Mouse (Mus musculus) layer of hippocampus, postnatal 14 days (tissue): Measurements from ENCODE around the gene Lrrtm3. TPM values are rescaled to one million over a fixed set of nuclear protein-coding genes. Genes with fewer than 3 reads are reported as not detected.

ENCODE experiments used
- DNase-seq, 2 experiments: peaks; one replicate each; pipeline ENCODE4 v3.0.0; 2021 to 2022; ENCODE audit warnings: low spot score in 2 of 2, mixed read lengths in 1 of 2
- long read RNA-seq, 2 experiments: library from polyadenylated mRNA; stranded (forward); transcript quantifications; one replicate each; pipeline ENCODE4 v2.0.0; 2021
- total RNA-seq, 2 experiments: library from RNA; stranded (reverse); gene quantifications; 2 replicates each; pipeline ENCODE4 v1.2.3; 2021

The Lrrtm3 gene
- total RNA-seq: 10 to 100 TPM; 12.6 to 16.4 TPM
- long read RNA-seq, experiment 1, transcript Lrrtm3-201 (3 exons, 3,896 nt): major isoform, 11 of 13 reads
- long read RNA-seq, experiment 1, partial matches to known transcripts: 1 of 13 reads
- long read RNA-seq, experiment 1, other reads (novel, unspliced or antisense): 1 of 13 reads
- long read RNA-seq, experiment 2, transcript Lrrtm3-201 (3 exons, 3,896 nt): major isoform, 10 of 13 reads
- long read RNA-seq, experiment 2, partial matches to known transcripts: 2 of 13 reads
- long read RNA-seq, experiment 2, other reads (novel, unspliced or antisense): 1 of 13 reads

DNA sequence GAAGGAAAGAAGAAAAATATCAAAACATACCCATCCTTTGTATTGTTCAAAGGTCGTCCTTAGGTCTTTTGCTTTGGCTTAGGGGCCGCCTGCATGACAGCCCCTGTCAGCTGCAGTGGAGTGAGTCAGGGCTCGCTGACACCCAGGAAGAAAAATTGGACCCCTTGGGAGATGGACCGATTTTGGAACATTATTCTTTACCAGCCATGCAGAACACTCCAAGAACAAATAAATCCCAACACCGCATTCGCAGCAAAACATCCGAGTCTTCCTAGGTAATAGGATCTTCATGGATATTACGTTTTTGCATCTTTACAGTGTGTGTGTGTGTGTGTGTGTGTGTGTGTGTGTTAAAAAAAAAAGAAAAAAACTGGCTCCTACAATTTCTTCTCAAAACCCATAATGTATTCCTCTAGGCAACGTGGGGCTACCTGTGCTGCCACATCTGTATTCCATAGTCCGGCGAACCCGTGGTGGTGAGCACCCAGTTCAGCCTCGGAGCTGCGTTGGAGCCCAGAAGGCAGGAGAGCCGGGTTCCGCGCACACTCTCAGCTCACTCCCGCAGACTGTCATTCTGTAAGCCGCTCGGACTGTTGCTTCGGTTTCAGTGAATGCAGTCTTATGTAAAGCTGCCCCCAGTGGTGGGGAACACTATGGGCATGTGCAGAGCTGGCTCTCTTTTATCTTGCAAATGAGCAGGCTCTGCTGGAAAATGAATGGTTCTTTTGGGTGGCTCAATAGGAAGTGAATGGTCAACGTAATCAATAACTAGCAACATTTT, at the start of gene Lrrtm3:
Gene Lrrtm3, minus strand, starts transcription at position 598 of the 781 bp plus-strand sequence.
- DNase-seq: peak; percentile 75 to 87

DNA sequence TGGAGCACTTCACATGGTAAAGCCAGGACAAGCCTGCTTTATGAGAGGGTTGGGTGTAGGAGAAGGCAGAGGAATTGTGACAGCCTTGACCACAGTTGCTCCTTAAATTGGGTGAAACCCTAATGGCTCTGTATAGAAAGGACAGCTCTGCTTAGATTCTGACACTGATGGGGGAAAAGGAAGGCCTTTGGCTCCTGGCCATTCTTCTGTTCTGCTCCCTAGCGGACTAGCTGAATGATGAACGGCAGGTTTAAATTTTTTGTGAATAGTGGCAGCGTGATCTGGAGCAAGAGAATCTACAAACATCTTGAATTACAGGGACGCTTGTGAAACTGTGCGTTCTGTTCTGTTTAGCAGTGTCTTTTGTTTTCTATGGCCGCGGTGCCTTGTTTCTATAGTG, 45.4 kb upstream of the Lrrtm3 start:
- no peak for DNase-seq

DNA sequence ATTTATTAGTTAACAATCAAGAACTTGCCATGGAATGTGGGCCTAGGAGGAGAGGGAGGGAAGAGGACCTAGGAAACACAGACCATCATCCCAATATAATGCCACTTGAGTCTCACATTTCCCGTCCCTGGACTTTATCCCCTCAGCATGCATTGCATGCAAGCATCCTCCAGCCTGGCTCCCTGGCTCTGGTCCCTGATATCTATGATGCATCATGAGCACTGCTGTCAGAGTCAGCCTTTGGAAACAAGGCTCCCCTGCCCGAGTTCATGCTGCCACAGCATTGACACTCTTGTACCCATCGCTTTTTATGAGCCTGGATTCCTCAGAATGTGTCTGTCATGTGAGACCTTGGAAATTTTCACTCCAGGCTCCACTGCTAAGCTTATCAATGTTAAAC, 43.4 kb upstream of the Lrrtm3 start:
- DNase-seq: no peak

DNA sequence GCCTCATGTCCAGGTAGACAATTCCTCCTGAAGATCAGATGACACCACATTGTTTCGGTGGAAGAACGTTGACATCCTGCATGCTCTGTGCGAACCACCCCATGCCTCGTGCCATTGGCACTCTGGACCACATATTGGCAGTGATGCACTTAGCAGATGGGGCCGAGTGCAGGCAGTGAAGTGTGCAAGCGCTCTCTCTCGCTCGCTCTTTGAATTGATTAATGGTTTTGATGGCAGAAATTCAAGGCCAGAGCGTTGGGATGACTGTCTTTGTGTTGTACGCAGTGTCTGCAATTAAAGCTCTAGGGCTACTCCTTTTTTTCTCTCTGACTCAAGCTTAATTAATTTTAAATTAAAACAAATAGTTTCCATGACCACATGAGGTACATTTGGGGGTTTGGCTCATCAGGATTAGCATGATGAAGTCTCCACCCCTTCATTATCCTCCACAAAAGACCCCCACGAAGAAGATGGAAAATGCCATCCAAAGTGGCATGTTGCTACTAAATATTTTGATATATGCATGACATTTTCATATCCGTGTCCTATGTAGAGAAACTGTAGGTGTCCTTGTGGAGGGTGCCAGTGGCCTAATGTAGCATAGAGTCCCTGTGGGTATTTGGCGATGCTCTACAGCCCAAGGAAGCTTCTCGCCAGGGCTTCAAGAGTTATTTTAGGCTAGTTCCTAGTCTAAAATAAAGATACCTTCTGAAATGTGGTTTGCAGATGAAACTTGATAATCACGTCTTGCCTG, 40.5 kb upstream of the Lrrtm3 start:
- peak; percentile 18 to 71 for DNase-seq

DNA sequence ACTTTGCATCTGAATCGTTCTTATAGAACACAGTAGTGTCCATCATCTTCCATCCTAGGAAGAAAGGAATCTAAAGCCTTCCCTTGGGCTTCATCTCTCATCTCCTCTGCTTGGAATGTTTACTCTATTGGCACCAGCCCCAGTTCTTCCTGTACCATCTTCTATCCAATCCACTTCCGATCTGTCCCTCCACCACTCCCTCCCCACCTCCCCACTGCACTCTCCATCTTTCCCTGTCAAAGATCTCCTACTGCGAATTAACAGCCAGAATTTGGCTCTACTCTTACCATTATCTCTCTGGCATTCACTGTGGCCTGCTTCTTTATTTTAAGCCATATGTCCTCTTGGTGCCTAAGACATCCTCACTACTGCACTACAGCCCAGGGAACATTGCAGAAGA, 28.8 kb upstream of the Lrrtm3 start:
- no peak for DNase-seq

DNA sequence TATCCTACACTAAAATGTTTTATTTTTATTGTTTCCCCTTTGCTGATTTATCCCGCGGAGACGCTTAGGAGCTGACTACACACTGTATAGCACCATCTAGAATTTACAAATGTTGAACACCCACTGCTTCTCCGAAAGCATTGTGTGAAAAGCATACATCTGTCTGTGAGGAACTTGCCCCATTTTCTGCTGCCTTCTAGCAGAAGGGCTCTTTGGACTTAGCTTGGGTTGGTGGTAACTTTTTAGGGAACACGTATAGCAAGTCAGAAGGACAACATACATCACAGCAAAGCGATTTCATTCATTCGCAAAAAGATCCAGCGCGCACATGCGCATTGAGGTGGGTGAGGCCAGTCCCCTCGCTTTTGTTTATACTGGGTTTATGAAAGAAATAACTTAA, 25.2 kb upstream of the Lrrtm3 start:
- no peak for DNase-seq

DNA sequence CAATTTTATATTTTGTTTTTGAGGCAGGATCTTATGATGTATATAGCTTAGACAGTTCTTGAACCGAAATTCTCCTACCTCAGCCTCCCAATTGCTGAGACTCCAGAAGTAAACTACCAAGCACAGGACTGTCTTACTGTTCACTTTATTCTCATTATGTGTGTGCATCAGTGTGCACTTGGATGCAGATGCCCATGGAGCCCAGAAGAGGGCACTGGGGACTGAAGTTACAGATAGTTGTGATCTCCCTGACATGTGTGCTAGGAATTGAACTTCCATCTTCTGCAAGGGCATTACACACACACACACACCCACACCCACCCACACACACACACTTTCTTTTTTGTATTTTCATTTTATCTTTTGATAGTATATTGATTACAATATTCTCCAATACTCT, 6.5 kb upstream of the Lrrtm3 start:
- no peak for DNase-seq

DNA sequence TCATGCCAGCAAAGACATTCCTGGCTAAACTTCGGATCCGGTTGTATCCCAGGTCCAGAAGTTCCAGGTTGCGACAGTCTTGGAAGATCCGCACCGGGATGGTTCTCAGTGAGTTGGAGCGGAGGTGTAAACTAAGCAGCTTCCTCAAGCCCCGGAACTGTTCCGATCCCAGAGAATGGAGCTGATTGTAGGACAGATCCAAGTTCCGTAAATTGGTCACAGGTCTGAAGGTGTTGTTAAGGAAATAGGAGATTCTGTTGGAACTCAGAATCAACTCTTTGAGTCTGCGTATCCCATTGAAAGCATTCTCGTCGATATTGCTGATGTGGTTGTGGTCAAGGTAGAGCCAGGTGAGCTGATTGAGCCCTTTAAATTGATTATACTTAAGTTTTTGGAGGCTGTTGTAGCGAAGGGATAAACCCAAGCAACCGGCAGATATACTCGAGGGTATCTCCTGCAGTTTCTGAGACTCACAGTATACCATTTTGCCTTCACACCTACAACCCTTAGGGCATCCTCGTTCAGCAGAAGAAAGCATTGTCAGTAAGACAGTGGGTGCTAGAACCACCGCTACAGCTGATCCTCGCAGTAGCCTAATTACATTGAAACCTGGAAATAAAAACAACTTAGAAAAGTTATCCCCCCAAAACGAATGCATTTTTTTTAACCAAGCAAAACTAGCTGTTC, 1.2 kb downstream of the Lrrtm3 start:
- no peak for DNase-seq

DNA sequence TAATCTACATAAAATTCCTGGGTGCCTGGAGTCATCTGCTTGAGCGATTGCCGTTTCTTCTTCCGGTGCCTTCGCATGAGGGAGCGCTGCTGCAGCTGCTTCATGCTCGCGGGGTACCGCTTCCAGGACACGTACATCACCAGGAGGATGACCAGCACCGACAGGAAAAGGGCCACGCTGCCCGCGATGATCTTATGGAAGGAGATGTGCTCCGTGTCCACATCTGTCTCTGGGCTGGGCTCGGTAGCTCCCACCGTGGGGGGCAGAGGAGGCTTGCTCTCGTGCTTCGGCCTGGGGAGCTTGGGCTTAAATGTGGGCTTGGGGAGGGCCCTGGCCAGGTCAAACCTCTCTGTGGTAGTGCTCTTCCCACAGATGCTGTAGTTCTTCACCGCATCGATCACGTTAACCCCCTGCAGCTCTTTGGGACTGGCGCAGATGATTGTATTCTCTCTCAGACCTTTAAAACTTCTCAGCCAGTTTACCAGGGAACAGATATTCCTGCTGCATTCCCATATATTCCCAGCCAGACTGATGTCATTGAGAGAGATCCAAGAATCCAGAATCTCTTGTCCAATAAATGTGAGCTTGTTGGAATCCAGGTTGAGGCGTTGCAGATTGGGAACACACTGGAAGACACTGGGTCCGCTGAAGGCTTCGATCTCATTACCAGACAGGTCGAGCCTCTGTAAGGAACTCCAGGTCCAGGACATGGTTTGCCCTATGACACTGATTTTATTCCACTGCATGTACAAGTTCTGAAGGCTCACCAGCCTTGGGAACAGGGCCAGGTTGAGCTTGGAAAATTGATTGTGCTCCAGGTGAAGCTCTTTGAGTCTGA, 1.9 kb downstream of the Lrrtm3 start:
- peak in 1 of 2 experiments; percentile 37 for DNase-seq

DNA sequence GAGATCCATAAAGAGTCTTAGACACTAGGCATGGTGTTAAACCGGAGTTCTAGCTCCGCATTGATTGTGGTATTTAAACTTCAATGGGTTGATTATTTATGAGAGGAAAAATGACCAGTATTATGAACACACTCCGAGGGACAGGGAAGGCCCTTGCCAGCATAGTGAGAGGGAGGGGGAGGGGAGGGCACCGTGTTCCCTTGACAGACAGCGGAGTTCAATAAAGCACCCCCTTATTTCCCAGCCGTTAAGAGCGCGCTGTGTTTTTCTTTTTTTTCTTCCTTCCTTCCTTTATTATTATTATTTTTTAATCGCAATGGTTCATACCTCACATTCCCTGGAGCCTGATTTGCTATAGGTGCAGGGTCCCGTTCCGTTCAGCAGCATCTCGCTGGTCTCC, 2.6 kb downstream of the Lrrtm3 start:
- DNase-seq: peak in 1 of 2 experiments; percentile 23

DNA sequence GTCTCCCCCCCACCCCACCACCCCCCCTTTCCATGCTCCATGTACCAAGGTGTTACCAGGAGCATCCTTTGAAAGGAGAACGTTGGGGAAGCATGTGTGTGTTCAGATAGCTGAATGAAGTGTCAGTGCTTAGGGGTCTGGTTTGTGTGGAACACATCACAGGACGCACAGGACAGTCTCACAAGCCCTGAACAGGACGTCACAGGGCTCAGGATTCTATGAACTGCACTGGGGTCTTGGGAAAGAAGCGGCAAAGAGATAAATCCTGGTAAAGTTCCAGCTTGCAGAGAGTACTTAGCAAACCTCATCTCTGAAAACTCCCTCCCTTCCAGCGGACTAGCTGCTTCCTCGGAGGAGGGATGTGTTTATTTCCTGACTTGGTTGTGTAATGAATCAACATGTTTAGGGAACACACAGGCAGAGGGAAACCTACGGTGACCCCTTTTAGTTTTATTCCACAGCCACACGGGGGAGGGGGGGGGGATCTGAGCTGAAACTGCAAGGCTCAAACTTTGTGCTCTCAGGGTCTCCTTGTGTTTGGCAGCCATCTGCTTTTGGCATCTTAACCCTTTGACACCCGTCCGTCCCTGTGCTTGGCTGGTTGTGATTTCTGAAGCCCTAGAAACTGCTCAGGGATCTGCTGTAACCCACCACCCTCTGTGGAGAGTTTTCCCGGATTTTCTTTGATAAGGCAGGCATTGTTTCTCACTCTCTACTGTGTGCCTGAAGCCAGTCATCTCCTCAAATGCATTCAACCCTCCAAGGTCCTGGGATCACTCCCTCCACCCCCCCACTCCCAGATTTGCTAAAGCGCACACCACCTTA, 3.3 kb downstream of the Lrrtm3 start:
- DNase-seq: peak; percentile 5 to 25

DNA sequence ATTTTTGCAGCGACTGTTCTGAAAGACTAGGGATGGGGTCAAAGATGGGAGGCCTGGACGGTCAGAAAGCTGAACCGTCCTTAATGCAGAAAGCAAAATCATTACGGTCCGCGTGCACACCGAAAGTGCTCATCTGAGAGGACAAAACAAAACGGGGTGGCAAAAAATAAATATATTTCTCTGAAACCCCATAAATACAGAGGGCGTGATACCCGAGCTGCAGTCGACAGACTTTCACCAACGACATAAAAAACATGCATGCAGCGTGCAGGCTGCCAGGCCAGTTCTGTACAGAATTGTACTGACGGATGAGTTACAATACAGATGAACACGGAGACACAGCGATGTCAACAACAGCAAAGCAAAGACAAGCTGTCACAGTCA, 3.9 kb downstream of the Lrrtm3 start:
- no peak for DNase-seq

DNA sequence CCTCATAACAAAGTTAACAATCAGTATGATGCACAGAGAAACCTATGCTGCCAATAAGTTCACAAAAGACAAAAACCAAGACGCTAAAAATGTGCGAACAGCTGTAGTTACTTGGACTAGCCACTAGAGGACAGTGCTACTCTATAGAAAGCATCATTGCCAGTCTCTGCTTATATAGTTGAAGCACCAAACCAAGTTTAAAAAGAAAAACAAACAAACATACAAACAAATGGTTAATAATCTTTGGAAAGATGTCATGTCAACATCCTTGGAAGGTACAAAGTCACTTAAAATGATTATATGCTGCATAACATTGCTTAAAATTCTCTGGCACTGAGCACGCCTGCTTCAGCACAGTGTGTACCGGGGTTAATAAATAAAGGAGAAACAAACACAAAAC, 5.6 kb downstream of the Lrrtm3 start:
- peak in 1 of 2 experiments; percentile 68 for DNase-seq

DNA sequence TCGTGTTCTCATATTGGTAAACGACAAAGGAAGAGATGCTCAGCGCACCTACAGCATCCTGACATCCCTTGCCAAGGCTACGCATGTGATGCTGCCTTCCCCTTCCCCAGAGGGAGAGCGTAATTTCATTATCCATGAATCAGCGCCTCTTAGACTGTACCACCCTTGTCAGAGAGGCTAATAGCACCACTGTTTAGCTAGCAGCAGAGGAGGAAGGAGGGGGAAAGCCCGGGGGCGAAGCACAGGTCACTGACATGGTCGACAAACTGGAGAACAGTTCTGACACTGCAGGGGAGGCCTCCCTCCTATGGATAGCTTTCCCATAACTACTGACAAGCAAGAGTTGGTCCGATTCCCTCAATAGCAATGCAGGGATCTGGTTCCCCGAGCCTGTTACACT, 6.3 kb downstream of the Lrrtm3 start:
- peak; percentile 10 to 31 for DNase-seq

DNA sequence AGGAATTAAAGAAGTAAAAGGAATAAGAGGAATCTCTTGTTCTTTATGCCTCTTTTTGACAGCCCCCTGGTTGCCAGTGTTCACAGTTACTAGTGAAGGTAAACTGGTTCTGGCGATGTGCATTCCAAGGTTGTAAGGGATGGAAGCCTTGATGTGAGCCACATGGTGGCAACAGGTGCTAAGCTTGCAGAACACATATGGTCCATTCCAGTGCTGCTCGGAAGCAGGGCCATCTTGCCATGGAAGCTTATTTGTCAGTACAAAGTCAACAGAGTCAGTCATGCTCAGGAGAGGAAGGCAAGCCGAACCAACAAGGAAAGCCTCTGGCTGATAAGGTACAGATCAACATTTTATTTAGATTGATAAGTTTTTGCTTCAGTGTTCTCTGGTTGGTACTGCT, 7.7 kb downstream of the Lrrtm3 start:
- no peak for DNase-seq

DNA sequence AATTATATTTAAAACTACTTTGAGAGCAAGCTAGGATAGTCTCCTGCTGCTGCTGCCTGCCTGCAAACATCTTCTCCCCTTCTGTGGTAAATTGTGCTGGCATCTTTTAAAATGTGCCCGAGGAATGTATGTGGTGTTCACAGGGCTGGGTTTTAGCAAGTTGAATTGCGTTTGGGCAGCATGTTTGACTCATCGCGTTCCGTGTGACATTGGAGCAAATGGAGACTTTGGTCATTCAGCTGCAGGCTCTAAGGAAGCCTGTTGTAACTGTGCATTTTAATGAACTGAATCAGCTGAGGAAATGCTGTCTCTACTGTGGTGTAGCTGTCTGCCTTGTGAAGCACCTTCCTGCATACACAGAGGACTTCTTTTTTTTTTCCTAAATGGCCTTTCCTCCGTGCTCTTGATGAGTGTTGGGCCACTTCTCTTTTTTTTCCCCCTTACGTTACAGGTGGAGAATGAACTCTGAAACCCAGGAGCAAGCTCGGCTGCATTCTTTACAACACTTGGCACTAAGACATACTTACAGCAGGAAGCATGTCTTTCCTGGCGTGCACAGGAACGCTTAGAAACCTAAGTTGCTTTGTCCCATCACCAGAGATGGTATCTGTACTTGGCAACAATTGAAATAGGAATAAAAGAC, 13.5 kb downstream of the Lrrtm3 start:
- peak in 1 of 2 experiments; percentile 8 for DNase-seq

DNA sequence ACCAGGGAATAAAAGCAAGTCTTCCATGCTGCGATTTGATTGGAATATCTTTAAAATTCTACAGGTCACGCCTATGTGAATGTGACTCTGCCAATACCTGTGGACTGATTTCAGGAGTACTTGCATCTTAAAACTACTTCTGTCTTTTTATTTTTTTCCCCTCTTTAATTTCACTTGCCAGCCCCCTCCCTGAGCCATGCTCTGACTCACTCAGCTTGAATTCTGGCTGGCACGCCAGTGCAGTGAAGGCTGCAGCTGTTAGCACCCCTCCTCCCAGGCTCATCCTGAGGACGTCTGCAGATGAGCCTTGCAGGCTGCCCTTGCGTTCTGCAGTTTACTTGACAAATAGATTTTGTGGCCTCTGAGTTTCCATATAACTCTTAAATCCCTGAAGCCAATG, 14.1 kb downstream of the Lrrtm3 start:
- DNase-seq: peak in 1 of 2 experiments; percentile 59

DNA sequence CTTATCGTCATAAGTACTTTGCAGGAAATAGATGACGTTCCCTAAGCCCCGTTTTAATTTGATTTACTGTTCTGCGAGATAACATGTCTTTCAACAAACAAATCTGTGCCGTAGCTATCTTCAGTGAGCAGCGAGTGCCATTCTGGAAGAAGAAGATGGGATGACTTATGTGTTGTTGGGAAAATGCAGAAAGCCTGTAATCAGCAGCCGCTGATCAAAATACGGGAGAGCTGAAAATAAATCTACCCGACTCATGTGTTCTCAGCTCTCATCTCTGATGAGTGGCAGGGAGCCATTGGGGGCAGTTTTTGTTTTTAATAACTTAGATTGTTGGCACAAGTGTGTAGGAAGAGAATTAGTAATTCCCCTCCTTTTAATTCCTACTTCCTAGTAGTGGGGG, 26.4 kb downstream of the Lrrtm3 start:
- DNase-seq: peak in 1 of 2 experiments; percentile 4

DNA sequence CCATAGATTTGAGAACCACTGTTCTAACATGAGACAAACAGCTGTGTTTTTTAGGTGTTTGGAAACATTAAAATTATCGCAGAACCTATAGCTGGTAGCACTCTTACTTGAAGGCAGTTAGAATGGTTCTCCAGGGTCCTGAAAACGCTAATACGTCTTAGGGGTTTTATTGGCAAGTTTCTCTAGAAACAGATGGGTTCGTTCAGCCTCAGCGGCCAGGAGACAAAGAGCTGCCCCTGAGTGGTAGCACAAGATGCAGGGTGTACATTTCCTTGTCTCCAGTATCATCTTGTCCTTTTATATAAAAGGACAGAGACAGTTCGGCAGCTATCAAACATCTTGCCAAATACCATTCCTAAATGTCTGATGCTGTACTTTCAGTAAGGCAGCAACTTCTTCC, 40.1 kb downstream of the Lrrtm3 start:
- no peak for DNase-seq
